Mouse (Mus musculus) kidney, adult 9 months (tissue): ENCODE measurements around the gene Nfkbid.

Experiments used
- DNase-seq: peaks from one replicate; pipeline ENCODE4 v3.0.0; 2022

Gene Nfkbid

DNA sequence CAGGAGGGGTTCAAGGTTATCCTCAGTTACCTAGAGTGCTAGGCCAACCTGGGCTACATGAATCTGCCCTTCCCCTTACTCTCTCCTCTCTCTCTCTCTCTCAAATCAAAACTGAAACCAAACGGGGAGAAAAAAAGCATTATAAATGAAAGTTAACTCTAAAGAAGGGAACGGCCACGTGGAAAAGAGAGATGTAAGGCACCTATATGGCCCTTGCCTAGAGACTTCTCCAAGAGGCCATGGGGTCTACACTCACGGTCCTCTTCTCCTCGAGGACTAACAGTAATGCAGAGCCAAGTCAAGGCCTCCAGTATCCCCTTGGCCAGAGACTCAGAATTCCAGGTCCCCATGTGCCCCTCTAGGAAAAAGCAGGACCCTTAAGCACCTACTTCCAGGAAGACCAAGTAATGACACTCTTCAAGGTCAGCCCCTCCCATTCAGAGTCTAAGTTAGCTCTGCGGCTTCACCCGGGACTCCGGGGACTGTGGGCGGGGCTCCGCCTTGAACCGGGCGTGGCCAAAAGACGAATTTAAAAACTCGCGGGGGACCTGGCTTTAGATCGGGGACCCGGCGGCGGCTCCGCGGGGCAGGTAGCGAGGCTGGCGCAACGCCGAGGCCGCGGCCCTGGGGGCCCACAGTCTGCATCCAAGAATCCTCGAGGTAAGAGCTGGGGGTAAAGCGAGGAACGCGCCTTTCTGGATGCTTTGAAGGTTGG lies at the start of gene Nfkbid:
TSS of gene Nfkbid (plus strand) at position 558 of the 715 bp plus-strand sequence.
- peak; percentile 70 for DNase-seq

- peak; percentile 97 for DNase-seq
Measured at GRCm38 (mm10) chr7:30373501-30373962, 48.0 kb upstream of the Nfkbid start.

DNA sequence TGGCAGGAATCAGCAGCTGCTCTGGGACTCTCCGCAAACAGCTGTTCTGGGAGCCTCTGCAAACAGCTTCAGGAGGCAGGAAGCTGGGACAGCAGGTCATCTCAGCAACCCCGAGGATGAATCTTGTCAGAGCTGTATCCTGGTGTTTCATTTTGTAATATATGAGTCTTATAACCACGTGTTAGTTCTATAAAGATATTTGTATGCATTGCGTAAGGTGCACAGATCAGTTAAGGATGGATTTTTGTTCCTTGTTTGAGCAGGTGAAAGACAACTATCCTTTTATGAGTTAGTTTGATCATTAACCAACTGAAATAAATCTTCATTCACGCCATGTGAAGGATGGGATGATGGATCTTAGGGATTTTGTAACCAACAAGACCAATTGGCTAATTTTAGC lies 41.5 kb upstream of the Nfkbid start:
- no peak for DNase-seq

- no peak for DNase-seq
Measured at GRCm38 (mm10) chr7:30384106-30384505, 37.4 kb upstream of the Nfkbid start.

DNA sequence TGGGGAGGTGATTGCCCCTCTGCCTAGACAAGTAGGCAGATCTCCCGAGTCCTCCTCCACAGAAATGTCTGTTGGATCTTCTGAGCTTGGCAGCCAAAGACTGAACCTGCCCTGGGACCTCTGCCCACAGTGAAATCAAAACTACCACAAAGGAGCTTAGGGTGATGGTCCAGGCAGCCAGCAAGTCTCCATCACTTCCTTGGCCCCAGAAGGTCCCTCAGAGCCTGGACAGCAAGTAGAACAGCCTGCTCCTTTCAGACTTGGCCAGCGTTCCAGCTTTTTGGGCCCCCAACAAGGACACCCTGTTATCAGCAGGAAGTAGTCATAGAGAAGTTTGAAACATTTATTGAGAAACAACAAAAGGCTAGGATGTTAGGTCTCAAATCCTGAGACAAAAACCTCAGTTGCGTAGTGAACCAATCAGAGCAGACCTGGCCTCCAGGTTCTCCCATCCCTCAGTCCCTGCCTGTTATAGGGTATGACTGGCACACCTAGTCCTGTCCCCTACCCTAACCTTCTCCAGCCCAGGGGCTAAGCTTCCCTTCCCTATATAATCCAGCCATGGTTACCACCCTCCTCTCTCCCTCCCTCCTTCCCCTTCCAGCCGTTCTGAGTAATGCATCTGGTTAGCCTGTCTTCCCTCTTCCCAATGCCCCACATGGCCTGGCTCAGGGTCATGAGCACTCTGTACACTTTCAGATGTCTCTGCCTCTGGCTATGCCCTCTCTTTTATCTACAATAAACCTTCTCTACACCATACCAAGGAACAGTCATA lies 28.6 kb upstream of the Nfkbid start:
- DNase-seq = no peak

DNA sequence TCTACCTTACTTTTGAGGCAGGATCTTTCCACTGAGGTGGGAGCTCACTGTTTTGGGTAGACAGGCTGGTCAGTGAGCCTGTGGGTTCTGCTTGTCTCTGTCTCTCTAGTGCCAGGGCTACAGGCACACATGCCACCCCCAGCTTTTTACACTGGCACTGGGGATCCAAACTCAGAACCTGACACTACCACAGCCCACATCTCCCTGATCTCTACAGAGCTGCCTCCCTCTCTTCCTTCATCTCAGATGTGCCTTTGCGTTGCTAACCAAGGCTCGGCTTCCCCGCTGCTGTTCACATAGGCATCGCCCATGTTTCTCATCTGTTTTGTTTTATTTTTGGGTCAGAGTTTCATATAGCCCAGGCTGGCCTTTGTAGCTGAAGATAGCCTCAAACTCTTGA lies 27.9 kb upstream of the Nfkbid start:
- no peak for DNase-seq

DNA sequence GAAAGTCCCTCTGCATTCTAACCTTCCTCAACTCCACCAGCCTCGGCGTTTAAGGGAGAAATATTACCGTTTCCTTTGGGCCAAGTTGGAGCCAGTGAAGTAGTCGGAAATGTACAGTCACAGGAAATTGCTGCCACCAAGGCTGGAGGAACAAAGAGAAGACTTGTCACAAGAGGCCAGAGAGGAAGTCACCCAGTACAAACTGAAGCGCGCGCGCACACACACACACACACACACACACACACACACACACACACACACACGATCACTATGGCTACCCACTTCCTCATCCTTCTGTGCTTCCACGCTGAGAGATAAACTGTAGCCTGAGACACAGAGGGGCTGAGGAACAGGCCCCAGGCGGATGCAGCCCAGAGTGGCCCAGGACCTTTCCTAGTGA lies 27.2 kb upstream of the Nfkbid start:
- peak; percentile 56 for DNase-seq

DNA sequence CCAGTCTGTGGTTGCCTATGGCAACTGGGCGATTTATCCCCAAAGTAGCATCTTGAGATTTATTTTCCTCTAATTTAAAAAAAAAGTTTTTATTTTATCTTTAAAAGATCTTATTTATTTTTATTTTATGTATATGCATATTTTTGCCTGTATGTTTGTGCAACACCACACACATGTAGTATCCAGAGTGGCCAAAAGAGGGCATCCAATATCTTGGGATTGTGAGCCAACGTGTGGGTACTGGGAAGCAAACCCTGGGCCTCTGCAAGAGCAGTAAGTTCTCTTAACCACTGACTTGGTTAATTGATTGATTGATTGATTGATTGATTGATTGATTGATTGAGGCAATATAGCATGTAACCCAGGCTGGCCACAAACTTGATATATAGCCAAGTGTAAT lies 26.7 kb upstream of the Nfkbid start:
- DNase-seq = peak; percentile 21

DNA sequence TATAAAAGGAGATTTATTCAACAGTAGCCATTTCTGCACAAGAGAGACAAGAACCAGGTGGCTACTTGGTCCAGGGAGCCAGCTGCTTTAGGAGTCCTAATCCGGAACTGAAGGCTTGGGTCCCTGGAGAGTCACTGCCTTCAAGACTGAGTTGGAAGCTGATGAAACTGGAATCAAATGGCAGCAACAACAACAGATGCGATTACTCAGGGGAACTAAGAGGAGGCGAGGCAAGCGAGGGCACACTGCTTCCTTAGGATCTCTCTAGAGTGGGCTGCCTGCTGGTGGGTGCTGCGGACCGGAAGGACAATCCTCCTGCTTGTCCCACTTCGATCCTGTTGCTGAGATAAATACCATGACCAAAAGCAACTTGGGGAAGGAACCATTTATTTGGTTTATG lies 21.9 kb upstream of the Nfkbid start:
- DNase-seq = no peak

DNA sequence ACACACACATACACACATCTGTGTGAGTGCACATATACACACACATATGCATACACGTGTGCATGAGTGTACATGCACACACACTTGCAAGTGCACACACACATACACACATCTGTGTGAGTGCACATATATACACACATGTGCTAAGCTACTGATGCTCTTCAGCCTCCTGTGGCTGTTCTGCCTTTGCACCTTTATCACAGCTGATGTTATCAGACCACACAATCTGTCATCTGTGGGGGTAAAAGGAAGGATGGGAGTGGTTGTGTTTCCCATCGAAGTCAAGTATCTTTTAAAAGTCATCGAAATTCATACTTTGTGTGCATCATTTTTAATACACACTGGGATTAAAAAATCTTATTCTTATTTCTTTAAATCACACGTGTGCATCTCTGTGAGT lies 19.2 kb upstream of the Nfkbid start:
- DNase-seq = no peak

- no peak for DNase-seq
Measured at GRCm38 (mm10) chr7:30408639-30409038, 12.9 kb upstream of the Nfkbid start.

DNA sequence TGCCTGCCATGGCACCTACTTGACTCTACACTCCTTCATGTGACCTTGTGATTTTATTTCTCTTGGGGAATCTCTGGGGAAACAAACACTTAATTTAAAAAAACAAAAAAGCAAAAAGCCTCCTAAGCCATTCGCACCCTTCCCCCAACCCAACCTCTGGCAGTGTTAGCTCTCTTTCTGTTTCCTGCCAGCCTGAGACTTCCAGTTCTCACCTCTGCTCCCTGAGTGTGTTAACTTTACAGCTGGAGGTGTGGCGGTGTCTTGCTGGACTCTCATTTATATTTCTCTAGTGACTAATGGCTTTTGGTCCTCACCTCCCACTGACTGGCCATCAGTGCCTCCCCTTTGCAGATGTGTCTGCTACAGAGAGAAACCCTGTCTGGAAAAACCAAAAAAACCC lies 11.7 kb upstream of the Nfkbid start:
- no peak for DNase-seq

DNA sequence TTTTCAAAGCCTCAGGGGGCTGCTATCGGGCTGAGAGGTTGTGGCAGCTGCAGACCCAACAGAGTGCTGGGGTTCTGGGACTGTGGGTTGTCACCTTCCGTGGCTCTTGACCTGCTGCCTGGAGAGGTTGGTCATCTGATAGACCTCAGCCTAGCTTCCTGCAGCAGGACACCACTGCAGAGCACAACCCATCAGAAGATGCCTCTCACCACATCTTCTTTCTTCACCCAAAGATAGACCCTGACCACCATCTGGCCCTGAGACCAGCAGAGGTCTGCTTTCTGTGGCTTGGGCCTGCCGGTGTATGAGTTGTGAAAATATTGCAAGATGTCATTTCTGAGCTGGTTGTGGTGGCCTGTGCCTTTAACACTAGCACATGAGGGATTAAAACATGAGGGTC lies 10.5 kb upstream of the Nfkbid start:
- no peak for DNase-seq

GRCm38 (mm10) chr7:30412735-30413147 lies 8.8 kb upstream of the Nfkbid start:
- DNase-seq = no peak

- DNase-seq = no peak
Measured at GRCm38 (mm10) chr7:30413596-30413995, 7.9 kb upstream of the Nfkbid start, which contains the start of gene Tyrobp. TSS of gene Tyrobp (plus strand) at chr7:30413760.

DNA sequence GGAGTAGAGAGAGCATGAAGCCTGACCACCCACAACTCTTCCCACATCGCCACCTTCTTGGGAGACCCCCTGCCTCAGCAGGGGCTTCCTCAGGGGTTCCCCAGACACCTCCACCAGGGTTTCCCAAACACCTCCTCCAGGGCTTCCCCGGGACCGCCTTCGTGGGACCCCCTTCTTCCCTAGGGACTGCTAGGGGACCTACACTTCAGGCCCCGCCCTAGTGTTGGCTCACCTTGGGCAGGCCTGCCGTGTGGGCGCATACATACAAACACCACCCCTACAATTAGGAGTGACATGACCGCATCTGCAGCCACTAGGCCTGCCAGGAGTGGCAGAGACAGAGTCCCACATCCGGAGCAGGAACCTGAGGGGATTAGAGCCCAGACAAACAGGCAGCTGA lies 3.7 kb upstream of the Nfkbid start:
- no peak for DNase-seq

GRCm38 (mm10) chr7:30419561-30420499 lies 1.7 kb upstream of the Nfkbid start, which contains the start of gene Hcst:
TSS of gene Hcst (minus strand) at chr7:30419854.
- DNase-seq = no peak

GRCm38 (mm10) chr7:30420673-30421072 lies 859 bp upstream of the Nfkbid start:
- DNase-seq = no peak

DNA sequence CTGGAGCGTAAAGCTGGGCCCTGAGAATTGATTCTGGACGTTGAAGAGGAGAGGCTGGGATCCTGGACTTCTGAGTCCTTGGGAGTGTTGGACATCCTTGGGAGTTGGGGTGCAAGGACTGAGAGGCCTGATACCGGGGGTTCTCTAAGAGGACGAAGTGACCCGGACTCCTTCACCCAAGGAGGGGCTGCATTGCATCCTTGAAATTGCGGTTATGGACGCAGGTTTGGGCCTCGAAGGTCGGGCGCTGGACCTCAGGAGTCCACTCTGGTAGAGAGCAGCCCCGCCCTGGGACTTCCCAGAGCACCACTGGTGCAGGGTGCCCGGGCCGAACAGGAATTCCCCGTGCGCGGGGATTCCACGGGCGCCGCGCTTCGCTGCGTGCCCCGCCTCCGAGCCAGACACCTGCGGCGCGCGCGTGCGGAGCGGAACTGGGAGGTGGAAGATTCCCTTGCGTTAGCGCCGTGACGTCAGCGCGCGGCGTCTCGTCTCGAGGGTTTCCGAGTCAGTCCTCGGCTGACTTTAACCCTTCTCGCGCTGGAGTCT lies 431 bp downstream of the Nfkbid start:
- peak; percentile 81 for DNase-seq

- peak; percentile 15 for DNase-seq
Measured at GRCm38 (mm10) chr7:30422560-30422959, 1.0 kb downstream of the Nfkbid start.

DNA sequence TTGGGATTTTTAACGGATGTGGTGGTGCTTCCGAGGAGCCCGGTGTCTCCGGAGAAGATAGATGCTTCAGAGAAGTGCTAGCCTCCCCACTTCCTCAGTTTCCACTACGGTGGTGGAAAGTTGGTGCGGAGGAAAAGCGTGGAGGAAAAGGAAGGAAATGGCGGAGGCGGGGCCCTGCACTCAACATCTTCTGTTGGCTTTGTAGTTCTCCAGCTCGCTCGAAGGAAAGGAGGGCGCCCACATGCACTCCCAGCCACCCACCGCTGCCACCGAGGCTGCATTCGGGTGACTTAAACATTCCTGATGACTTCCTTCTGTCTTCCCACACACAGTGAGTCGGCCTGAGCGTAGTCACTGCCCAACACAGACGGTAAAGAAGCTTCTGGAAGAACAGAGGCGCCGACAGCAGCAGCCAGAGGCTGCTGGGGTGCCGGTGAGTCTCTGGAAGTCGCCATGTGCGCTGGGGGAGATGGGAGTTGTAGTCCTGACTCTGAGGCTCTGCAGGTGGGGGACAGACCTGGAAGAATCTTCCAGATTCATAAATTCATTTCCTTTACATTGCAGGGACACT lies 1.6 kb downstream of the Nfkbid start:
- DNase-seq = peak; percentile 17

DNA sequence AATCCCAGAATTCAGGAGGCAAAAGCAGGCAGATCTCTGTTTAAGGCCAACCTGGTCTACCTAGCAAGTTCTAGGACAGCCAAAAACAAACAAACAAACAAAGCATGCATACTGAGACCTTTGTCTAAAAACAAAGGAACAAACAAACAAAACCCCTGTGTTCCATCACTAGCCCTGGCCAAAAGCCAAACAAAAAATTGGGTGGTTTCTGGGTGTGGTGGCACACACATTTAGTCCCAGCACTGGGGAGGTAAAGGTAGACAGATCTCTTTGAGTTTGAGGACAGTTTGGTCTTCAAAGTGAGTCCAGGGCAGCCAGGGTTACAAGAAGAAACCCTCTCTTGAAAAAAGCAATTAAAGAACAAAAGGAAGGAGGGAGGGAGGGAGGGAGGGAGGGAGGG lies 7.8 kb downstream of the Nfkbid start:
- no peak for DNase-seq
